In genomic region chr17:30858586-30859259, GRCm38 (mm10) we compare ENCODE assay signal across 16 mouse cellular contexts. TPM values are rescaled to one million over a fixed set of nuclear protein-coding genes. Genes with fewer than 3 reads are reported as not detected.
DNase-seq lines count a peak whose midpoint lies in the region; ATAC-seq and TF ChIP-seq lines count a peak whose summit lies in the region.
"Had no signal": no experiment of that assay in that cellular context is flagged by ENCODE, and none has a peak within 500 bp of the region (broad histone marks: within the 10 kb centered on the region; RNA-seq: fewer than 3 reads in every experiment).

No protein-coding gene starts in this region.

- no peak overlapping the region for H3K27ac ChIP-seq in hindbrain, embryonic 16.5 days (ENCODE audit: low read depth, low read length)
- H3K27ac ChIP-seq in thymus, adult 2 months (ENCODE audit: control insufficient read depth, insufficient read depth, low read length), result no peak overlapping the region
- H3K27ac ChIP-seq: embryonic facial prominence, embryonic 15.5 days; limb, embryonic 12.5 days; liver, embryonic 15.5 days had no signal

- H3K9me3 ChIP-seq in hindbrain, embryonic 16.5 days (ENCODE audit: control insufficient read depth, low read length), result no peaks in the 10 kb centered on the region
- H3K9me3 ChIP-seq: embryonic facial prominence, embryonic 15.5 days; limb, embryonic 12.5 days; liver, embryonic 15.5 days had no signal

- TF ChIP-seq POLR2A in thymus, adult 2 months (IDR thresholded peaks at IDR 0.05; ENCODE audit: control insufficient read depth, extremely low read depth, insufficient read depth, low read length, poor library complexity), result no peak

- ATAC-seq in hindbrain, embryonic 16.5 days, result no peak

- WGBS in hindbrain, embryonic 16.5 days, result 52% methylated on average over 11 of the region's 11 CpGs
- WGBS in thymus, adult 2 months, result 86% methylated on average over 11 of the region's 11 CpGs

- H3K9ac ChIP-seq in hindbrain, embryonic 16.5 days (ENCODE audit: low read depth, low read length), result no peak overlapping the region
- H3K9ac ChIP-seq: embryonic facial prominence, embryonic 15.5 days; limb, embryonic 12.5 days; liver, embryonic 15.5 days had no signal

- peak; percentile 63 for DNase-seq in adrenal gland, adult 2 months
- no peak for DNase-seq in adrenal gland, adult 18-20 months (ENCODE audit: low spot score in 2 of 2)
- peak; percentile 27 for DNase-seq in adrenal gland, postnatal 10 days
- peak; percentile 72 for DNase-seq in kidney, postnatal 14 days
- peak; percentile 87 for DNase-seq in lung, postnatal 10 days
- no peak for DNase-seq in thymus, adult 2 months
- no peak for DNase-seq in retina, postnatal 1 day
- DNase-seq: cerebellum, adult 9-10 months; spleen, adult 18-20 months; thymus, postnatal 25 days had no signal

- H3K36me3 ChIP-seq in hindbrain, embryonic 16.5 days (ENCODE audit: control insufficient read depth, insufficient read depth, low read length), result no peaks in the 10 kb centered on the region
- no peaks in the 10 kb centered on the region for H3K36me3 ChIP-seq in thymus, adult 2 months (ENCODE audit: control insufficient read depth, insufficient read depth, low read length)
- H3K36me3 ChIP-seq: embryonic facial prominence, embryonic 15.5 days; limb, embryonic 12.5 days; liver, embryonic 15.5 days had no signal

- TF ChIP-seq CTCF in thymus, adult 2 months (IDR thresholded peaks at IDR 0.05; ENCODE audit: borderline replicate concordance, control insufficient read depth, extremely low read depth, insufficient read depth, low read length, poor library complexity), result no peak

- H3K27me3 ChIP-seq in hindbrain, embryonic 16.5 days (replicated peaks; ENCODE audit: control insufficient read depth, insufficient read depth, low read length), result no peaks in the 10 kb centered on the region
- H3K27me3 ChIP-seq in thymus, adult 2 months (ENCODE audit: control insufficient read depth, insufficient read depth, low read length), result no peaks in the 10 kb centered on the region
- H3K27me3 ChIP-seq: embryonic facial prominence, embryonic 15.5 days; liver, embryonic 15.5 days had no signal

- no peaks in the 10 kb centered on the region for H3K4me1 ChIP-seq in hindbrain, embryonic 16.5 days (ENCODE audit: control insufficient read depth, insufficient read depth, low read depth, low read length)
- 0 out of 2 replicates have a peak, but pooled peaks cover 4% of the 10 kb centered on the region for H3K4me1 ChIP-seq in thymus, adult 2 months (replicated peaks; ENCODE audit: control insufficient read depth, insufficient read depth, low read length)
- H3K4me1 ChIP-seq: liver, embryonic 15.5 days had no signal

- no peak overlapping the region for H3K4me2 ChIP-seq in hindbrain, embryonic 16.5 days (ENCODE audit: low read length)
- H3K4me2 ChIP-seq: embryonic facial prominence, embryonic 15.5 days; limb, embryonic 12.5 days; liver, embryonic 15.5 days had no signal

- no peak overlapping the region for H3K4me3 ChIP-seq in hindbrain, embryonic 16.5 days (ENCODE audit: low read length)
- no peak overlapping the region for H3K4me3 ChIP-seq in thymus, adult 2 months (ENCODE audit: control insufficient read depth, insufficient read depth, low read length)
- H3K4me3 ChIP-seq: embryonic facial prominence, embryonic 15.5 days; limb, embryonic 12.5 days; liver, embryonic 15.5 days had no signal

RNA-seq across cellular contexts. Expression of gene Glp1r, which starts 42.9 kb away (rescaled TPM):
- under 1 TPM; 0.06 to 0.07 TPM for total RNA-seq in adrenal gland, adult 2 months (2021)
- 0.03 TPM in 1 of 2 replicates, not detected in the other for polyA plus RNA-seq in adrenal gland, adult 2 months (2012; rRNA removed)
- under 1 TPM in 1 of 2 experiments, not detected in 1; 0.10 TPM for total RNA-seq in adrenal gland, adult 18-20 months (2021)
- total RNA-seq in adrenal gland, postnatal 10 days (2021), result under 1 TPM; 0.21 to 0.45 TPM
- polyA plus RNA-seq in hindbrain, embryonic 16.5 days (2015; fragmentation: Nextera tagmentation; extraction: Ambion mirVana), result 0.89 and 1.0 TPM in 2 replicates
- polyA plus RNA-seq in thymus, adult 2 months (2012; rRNA removed), result 0.07 and 0.14 TPM in 2 replicates
- total RNA-seq: gastrocnemius, adult 8-10 months; megakaryocyte-erythroid progenitor cell, adult 5-6 weeks had no signal
- polyA plus RNA-seq: limb, embryonic 12.5 days; liver, embryonic 15.5 days had no signal

Comparison
In these comparisons a context has a peak if more than half of its experiments do, and no peak if none do; other contexts are left out.
1. DNase-seq: peak in adrenal gland, adult 2 months (single experiment), adrenal gland, postnatal 10 days (single experiment), kidney, postnatal 14 days (single experiment) and lung, postnatal 10 days (single experiment); none in adrenal gland, adult 18-20 months (0 of 2), thymus, adult 2 months (single experiment) and retina, postnatal 1 day (single experiment).